Mouse (Mus musculus) hindbrain, embryonic 12.5 days (tissue): ENCODE measurements around the gene Olfr1410. TPM values are rescaled to one million over a fixed set of nuclear protein-coding genes. Genes with fewer than 3 reads are reported as not detected.

Experiments used
- ATAC-seq: fragments of 200-750 bp; cut with Nextera tagmentation; 2 replicates; pipeline ENCODE4 v1.8.0; 2017; ENCODE audit warnings: moderate TSS enrichment; ENCODE audit not compliant: low FRiP score
- H3K27ac ChIP-seq: fragments of 300-500 bp; sonication (generic); 2 replicates; pipeline ENCODE4 v1.5.1; 2016; ENCODE audit warnings: mild to moderate bottlenecking
- H3K27me3 ChIP-seq: fragments of 300-500 bp; sonication (generic); 2 replicates; pipeline ENCODE4 v1.6.1; 2016; ENCODE audit warnings: mild to moderate bottlenecking
- H3K36me3 ChIP-seq: fragments of 300-500 bp; sonication (generic); 2 replicates; pipeline ENCODE4 v1.6.1; 2016; ENCODE audit warnings: mild to moderate bottlenecking
- H3K4me1 ChIP-seq: fragments of 300-500 bp; sonication (generic); 2 replicates; pipeline ENCODE4 v1.6.1; 2016
- H3K4me2 ChIP-seq: fragments of 300-500 bp; sonication (generic); replicated peaks from 2 replicates; pipeline ENCODE4 v1.6.1; 2016; ENCODE audit warnings: mild to moderate bottlenecking
- H3K4me3 ChIP-seq: fragments of 300-500 bp; sonication (generic); 2 replicates; pipeline ENCODE4 v1.5.1; 2016; ENCODE audit warnings: mild to moderate bottlenecking
- H3K9ac ChIP-seq: fragments of 300-500 bp; sonication (generic); 2 replicates; pipeline ENCODE4 v1.6.1; 2016; ENCODE audit warnings: mild to moderate bottlenecking, moderate library complexity
- H3K9me3 ChIP-seq: fragments of 300-500 bp; sonication (generic); replicated peaks from 2 replicates; pipeline ENCODE4 v1.6.1; 2016; ENCODE audit warnings: mild to moderate bottlenecking
- WGBS: fragments of 180-500 bp; shearing (Covaris S2); methylation state at CpG from one replicate; pipeline ENCODE4 v1.1.7; 2016; 5-methylcytosine and 5-hydroxymethylcytosine counted together
- polyA plus RNA-seq: library from polyadenylated mRNA; unstranded; fragments of >200 nt; fragmentation: Nextera tagmentation; extraction: Ambion mirVana; gene quantifications from 2 replicates; pipeline ENCODE4 v1.2.1, GENCODE M21; 2016

The Olfr1410 gene
- polyA plus RNA-seq, 1 experiment from 2014 or later: not detected

DNA sequence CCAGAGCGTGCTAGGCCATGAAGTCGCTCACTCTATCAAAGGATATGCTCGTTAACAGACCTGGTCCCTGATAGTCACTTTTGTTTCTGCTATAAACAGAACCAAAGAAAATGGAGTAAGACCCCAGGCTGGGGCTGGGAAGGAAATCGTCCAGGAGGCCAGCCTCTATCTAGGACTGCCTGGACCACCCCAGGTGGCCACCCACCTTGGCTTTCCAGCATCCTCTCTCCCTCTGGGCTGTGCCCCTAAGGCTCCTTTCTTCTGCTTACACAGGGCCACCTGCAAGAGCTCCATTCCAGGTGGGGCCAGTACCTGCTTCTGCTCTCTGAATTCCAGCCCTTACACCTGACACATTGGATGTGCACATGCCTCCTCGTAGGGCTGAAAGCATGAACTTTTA is 26.6 kb downstream of the Olfr1410 start:
- Histone ChIP-seq H3K9ac (no peak overlapping the region), H3K4me3 (no peak overlapping the region), H3K4me1 (peaks cover 11% of the 10 kb centered on the region), H3K9me3 (no peaks in the 10 kb centered on the region), H3K27me3 (no peaks in the 10 kb centered on the region; the same call in 1 of the 2 replicates), H3K27ac (no peak overlapping the region), H3K4me2 (no peak overlapping the region), H3K36me3 (peaks cover 16% of the 10 kb centered on the region)
- 86% methylated on average over 5 of the region's 5 CpGs for WGBS
- no peak for ATAC-seq

DNA sequence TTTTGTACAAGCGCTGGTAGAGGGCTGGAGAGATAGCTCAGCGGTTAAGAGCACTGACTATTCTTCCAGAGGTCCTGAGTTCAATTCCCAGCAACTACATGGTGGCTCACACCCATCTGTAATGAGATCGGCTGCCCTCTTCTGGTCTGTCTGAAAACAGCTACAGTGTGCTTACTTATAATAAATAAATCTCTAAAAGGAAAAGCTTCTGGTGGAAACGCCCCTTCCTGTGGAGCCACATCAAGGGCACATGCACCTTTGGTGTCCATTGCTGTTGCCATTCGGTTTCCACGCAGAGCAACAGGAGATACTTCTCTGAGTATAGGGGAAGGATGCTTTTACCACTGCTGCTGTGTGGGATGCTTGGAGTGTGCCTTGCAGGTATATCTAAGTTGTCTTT is 27.4 kb downstream of the Olfr1410 start:
- no peak for ATAC-seq
- Histone ChIP-seq H3K4me2 (no peak overlapping the region), H3K27me3 (no peaks in the 10 kb centered on the region; the same call in 1 of the 2 replicates), H3K36me3 (peaks cover 23% of the 10 kb centered on the region), H3K9me3 (no peaks in the 10 kb centered on the region), H3K27ac (no peak overlapping the region), H3K4me3 (no peak overlapping the region), H3K4me1 (peaks cover 11% of the 10 kb centered on the region), H3K9ac (no peak overlapping the region)
- 69% methylated on average over 6 of the region's 6 CpGs for WGBS

DNA sequence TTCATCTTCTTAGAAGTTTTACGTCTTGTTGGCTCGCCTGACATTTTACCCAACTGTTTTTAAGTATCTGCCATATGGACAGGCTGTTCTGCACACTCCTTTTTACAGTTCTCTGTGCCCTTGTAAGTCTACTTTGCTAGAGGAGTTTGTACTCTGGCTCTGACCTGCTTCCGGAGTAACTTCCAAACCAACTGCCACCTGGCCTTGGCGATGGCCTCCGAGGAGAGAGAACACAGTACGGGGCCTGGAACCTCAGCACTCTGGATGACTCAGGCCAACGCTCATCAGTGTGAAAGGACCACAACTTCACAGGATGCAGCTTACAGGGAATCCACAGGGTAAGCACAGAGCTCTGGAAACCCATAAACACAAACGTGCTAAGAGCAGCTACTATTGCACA is 28.1 kb downstream of the Olfr1410 start:
- Histone ChIP-seq H3K36me3 (peaks cover 31% of the 10 kb centered on the region), H3K27ac (no peak overlapping the region), H3K9me3 (no peaks in the 10 kb centered on the region), H3K4me3 (no peak overlapping the region), H3K27me3 (no peaks in the 10 kb centered on the region; the same call in 1 of the 2 replicates), H3K4me2 (no peak overlapping the region), H3K9ac (no peak overlapping the region), H3K4me1 (peaks cover 11% of the 10 kb centered on the region)
- WGBS: 88% methylated on average over 8 of the region's 8 CpGs
- ATAC-seq: no peak

DNA sequence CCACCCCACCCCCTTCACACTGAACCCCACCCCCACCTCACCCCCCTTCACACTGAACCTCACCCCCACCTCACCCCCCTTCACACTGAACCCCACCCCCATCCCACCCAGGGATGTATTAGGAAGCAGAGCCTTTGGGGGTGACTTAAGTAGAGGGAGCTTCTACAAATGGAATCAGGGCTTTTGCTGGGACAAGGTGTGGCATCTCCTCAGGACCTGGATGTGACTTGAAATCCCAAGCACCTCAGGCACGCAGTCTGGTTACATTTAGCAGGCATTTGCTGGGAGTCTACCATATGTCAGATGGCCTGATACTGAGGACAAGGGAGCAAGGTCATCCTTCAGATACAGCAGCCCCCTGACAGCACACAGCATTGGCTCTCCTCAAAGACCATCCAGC is 29.0 kb downstream of the Olfr1410 start:
- no peak for ATAC-seq
- Histone ChIP-seq H3K4me3 (no peak overlapping the region), H3K9me3 (no peaks in the 10 kb centered on the region), H3K27me3 (no peaks in the 10 kb centered on the region; the same call in 1 of the 2 replicates), H3K27ac (peak overlapping the region; percentile 64; the same call in 1 of the 2 replicates), H3K4me1 (peaks cover 11% of the 10 kb centered on the region), H3K9ac (no peak overlapping the region), H3K4me2 (no peak overlapping the region), H3K36me3 (peaks cover 36% of the 10 kb centered on the region)
- 74% methylated on average over 1 of the region's 1 CpGs for WGBS

DNA sequence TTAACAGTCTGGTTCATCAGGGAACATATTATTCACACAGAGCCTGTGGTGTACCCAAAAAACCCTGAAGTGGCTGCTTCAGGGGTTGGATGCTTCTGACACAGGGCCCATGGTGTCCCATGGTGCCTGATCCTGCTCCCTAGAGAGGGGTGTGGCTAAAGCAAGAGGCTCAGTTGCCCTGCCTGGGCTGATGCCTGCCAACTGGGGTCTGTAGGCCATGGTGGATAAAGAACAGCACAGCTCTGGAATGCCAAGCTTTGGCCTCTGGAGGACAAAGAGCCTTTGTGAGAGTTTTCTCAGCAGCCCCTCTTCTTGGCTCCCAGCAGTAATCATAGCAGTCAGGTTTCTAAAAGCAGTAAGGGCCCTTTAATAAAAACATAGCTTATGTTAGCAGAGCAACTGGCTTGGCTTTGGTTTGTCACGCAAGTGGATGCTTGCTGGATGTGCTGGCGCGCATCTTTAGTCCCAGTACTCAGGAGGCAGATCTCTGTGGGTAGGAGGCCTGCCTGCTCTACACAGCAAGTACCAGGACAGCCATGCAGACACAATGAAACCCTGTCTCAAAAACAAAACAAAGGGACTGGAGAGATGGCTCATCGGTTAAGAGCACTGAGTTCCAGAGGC is 29.5 kb downstream of the Olfr1410 start:
- Histone ChIP-seq H3K9me3 (no peaks in the 10 kb centered on the region), H3K27ac (peak overlapping the region; percentile 64), H3K27me3 (no peaks in the 10 kb centered on the region), H3K9ac (no peak overlapping the region), H3K4me3 (no peak overlapping the region), H3K4me1 (peaks cover 15% of the 10 kb centered on the region), H3K36me3 (peaks cover 36% of the 10 kb centered on the region), H3K4me2 (no peak overlapping the region)
- WGBS: 62% methylated on average over 4 of the region's 4 CpGs
- ATAC-seq: peak; percentile 78

DNA sequence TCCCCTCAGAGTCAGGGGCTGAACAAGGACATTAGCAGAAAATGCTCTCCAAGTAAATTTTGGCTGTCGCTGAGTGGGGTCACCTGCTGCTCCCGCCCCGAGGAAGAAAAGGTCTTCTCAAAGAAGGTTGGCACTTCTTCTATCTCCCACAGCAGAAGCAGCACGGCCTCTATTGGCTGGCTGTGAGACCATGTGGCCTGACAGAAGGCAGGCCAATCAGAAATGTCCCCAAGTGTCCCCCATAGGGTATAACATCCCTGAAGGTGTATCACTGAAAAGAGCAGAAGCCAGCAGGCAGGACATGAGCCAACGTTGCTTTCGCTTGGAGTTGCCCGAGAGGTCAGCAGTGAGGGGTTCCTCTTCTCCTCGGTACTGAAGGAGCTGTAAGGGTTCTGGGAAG is 30.4 kb downstream of the Olfr1410 start:
- ATAC-seq: no peak
- no peaks in the 10 kb centered on the region for H3K9me3 ChIP-seq

DNA sequence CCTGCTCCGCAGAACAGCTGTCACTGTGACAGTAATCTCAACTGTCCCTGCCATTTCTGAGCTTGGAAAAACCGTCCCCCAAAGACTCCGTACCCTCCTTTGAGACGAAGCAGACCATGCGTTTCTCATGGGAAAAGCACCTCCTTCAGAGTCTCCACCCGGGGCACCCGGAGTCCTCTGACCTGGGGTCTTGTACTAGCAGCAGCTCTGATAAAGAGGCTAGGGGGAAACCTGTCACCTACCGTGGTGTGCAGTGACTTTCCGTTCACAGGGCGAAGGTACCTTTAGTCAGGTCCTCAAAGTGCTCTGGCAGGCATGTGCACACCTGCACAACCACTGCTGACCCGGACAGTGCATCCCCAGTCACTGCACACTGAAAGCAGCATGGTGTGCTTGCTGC is 31.1 kb downstream of the Olfr1410 start:
- no peak overlapping the region for H3K9ac ChIP-seq
- no peak for ATAC-seq
- no peak overlapping the region for H3K4me2 ChIP-seq
- no peaks in the 10 kb centered on the region for H3K9me3 ChIP-seq
- peaks cover 36% of the 10 kb centered on the region for H3K36me3 ChIP-seq
- WGBS: 94% methylated on average over 11 of the region's 11 CpGs
- H3K4me3 ChIP-seq: no peak overlapping the region
- no peak overlapping the region for H3K27ac ChIP-seq
- H3K27me3 ChIP-seq: no peaks in the 10 kb centered on the region
- H3K4me1 ChIP-seq: peaks cover 26% of the 10 kb centered on the region

More for the DNA sequence above, 30.4 kb downstream of the Olfr1410 start:
- H3K27ac ChIP-seq: 0 out of 2 replicates have a peak overlapping the region, but pooled peaks have one; percentile 4
- H3K36me3 ChIP-seq: peaks cover 36% of the 10 kb centered on the region
- no peaks in the 10 kb centered on the region for H3K27me3 ChIP-seq
- H3K4me3 ChIP-seq: no peak overlapping the region
- WGBS: 84% methylated on average over 8 of the region's 8 CpGs
- peaks cover 24% of the 10 kb centered on the region for H3K4me1 ChIP-seq
- H3K9ac ChIP-seq: no peak overlapping the region
- H3K4me2 ChIP-seq: no peak overlapping the region

DNA sequence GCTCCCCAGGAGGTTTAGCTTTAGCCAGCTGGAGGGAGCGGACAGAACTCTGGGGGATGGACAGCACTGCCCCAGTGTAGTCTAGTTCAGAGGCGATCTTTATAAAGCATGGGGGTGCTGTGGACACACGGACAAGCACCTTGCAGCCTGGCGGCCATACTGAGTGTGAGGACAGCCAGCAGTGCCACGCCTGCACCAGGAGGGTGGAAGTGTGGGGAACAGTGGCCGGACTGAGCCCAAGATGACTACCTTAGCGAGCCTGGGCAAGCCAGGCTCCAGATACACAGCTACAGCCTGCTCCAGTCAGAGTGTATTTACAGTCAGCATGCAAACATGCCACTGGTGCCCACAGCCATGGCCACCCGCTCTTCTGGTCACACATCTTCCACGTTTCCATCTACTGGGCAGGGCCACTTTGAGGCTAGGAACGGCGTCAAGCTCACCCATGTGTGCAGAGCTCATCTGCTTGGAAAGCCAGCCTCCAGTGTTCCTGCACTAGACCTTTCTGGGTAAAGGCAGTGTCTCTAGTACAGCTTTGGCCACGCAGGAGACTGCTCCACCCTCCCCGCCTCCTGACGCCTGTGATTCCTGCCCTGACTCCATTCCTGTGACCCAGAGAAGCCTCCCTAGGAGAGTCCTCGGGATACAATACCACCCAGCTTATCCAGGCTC is 32.1 kb downstream of the Olfr1410 start:
- no peak overlapping the region for H3K4me3 ChIP-seq
- peaks cover 32% of the 10 kb centered on the region for H3K4me1 ChIP-seq
- H3K9me3 ChIP-seq: no peaks in the 10 kb centered on the region
- H3K9ac ChIP-seq: no peak overlapping the region
- no peak for ATAC-seq
- peaks cover 36% of the 10 kb centered on the region for H3K36me3 ChIP-seq
- H3K27ac ChIP-seq: no peak overlapping the region
- 90% methylated on average over 15 of the region's 15 CpGs for WGBS
- no peak overlapping the region for H3K4me2 ChIP-seq
- no peaks in the 10 kb centered on the region for H3K27me3 ChIP-seq

DNA sequence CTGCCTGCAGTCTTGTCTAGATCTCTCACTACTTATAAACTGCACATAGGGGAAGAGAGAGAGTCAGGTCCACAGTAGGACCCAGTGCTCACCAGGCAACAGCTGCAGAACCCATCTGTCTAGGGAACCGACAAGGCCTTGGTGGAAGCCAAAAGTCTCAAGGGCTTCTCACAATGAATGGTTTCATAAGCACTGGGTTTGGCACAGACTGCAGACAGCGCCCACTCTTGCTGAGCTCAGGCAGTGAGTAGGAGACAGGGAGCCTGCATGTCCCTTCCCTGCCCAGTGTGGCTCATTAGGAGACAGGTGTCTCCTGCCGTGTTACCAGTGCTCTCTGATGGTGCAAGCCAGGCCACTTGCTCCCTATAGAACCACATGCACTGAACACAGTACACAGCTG is 32.6 kb downstream of the Olfr1410 start:
- Histone ChIP-seq H3K9ac (no peak overlapping the region), H3K36me3 (peaks cover 36% of the 10 kb centered on the region), H3K9me3 (no peaks in the 10 kb centered on the region), H3K27ac (0 out of 2 replicates have a peak overlapping the region, but pooled peaks have one; percentile 12), H3K4me2 (no peak overlapping the region), H3K4me1 (peaks cover 33% of the 10 kb centered on the region), H3K4me3 (no peak overlapping the region), H3K27me3 (no peaks in the 10 kb centered on the region)
- 96% methylated on average over 3 of the region's 3 CpGs for WGBS
- ATAC-seq: no peak

DNA sequence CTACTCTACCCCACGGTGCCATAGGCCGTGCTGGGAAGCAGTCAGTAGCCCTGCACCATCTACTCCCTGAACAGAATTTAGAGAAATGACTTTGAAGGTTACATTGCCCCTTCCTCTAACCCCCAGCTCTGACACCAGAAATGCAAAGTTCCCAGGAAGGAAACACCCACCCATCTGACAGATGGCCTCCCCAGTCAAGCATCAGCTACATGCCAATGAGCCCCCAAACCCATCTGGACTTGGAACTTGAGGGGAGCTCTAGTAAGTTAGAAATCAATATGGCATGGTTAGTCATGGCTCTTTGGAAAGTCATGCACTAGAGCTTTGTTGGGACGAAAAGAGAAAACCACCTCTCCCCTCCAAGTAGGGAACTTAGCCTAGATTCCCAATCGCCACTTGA is 33.2 kb downstream of the Olfr1410 start:
- no peak overlapping the region for H3K4me2 ChIP-seq
- H3K9ac ChIP-seq: no peak overlapping the region
- peaks cover 36% of the 10 kb centered on the region for H3K36me3 ChIP-seq
- H3K4me3 ChIP-seq: no peak overlapping the region
- H3K27ac ChIP-seq: no peak overlapping the region
- no peaks in the 10 kb centered on the region for H3K27me3 ChIP-seq
- H3K9me3 ChIP-seq: no peaks in the 10 kb centered on the region
- no peak for ATAC-seq
- H3K4me1 ChIP-seq: peaks cover 33% of the 10 kb centered on the region
- 95% methylated on average over 4 of the region's 4 CpGs for WGBS

DNA sequence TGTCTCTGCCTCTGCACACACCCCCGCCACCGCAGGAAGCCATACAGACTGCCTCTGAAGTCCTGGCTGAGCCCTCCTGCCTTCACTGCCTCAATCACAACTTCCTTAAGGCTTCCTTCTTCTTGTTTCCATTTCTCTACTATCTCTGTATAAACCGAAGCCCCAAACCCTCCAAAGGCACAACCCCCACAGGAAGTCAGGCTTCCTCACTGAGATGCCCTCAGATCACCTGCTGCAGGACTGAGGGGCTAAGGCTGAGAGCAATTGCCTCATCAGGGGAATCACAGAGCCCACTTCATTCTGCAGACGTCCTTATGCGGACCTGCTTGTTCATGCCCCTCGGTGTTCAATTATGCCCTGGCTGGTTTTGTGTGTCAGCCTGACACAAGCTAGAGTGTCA is 34.8 kb downstream of the Olfr1410 start:
- Histone ChIP-seq H3K27me3 (no peaks in the 10 kb centered on the region), H3K9ac (peak overlapping the region; percentile 94; the same call in 1 of the 2 replicates), H3K27ac (no peak overlapping the region), H3K4me1 (peaks cover 25% of the 10 kb centered on the region), H3K4me3 (peak overlapping the region; percentile 89; the same call in 1 of the 2 replicates), H3K9me3 (no peaks in the 10 kb centered on the region), H3K36me3 (peaks cover 36% of the 10 kb centered on the region), H3K4me2 (peak overlapping the region; percentile 99)
- 89% methylated on average over 6 of the region's 6 CpGs for WGBS
- ATAC-seq: no peak

DNA sequence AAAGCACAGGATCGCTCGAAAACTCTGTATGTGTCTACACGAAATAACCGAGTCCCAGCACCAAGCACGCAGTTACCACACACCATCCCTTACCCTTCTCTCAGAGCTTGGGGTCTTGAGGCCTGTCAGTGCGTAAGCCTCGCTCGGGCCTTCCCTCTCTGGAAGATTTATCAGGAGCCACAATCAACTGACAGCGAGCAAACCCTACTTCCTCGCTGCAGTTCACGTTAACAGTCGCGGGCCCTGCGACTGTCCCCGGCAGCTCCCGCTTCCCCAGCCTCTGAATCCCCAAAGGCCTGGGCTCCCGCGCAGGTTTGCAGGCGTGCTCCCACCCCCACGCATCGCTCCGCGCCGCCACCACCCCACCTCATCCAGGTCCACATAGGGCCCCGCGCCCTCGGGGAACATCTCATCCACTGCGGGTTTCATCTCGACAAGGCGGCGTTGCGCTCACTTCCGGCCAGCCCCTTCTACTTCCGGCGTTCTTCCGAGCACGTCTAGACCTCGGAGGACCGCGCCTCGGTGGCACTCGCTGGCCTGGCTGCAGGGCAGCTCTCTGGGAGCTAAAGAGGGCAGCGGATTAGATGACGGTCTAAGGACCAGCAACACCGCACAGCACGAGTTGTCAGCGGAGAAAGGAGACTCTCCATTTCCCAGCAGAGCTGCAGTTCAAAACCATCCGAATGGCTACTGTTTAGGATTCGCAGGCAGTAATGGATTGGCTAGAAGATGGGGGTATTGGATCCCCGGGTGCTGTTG is 36.1 kb downstream of the Olfr1410 start, which contains the start of gene Cops9:
Cops9 (minus strand) TSS at position 472 of the 759 bp plus-strand sequence.
- Histone ChIP-seq H3K36me3 (peaks cover 26% of the 10 kb centered on the region), H3K9me3 (no peaks in the 10 kb centered on the region), H3K4me1 (peaks cover 23% of the 10 kb centered on the region), H3K9ac (peak within 1 kb of the TSS; percentile 94), H3K27ac (peak within 1 kb of the TSS; percentile 71), H3K4me2 (peak within 1 kb of the TSS; percentile 99), H3K4me3 (peak within 1 kb of the TSS; percentile 89), H3K27me3 (peaks cover 9% of the 10 kb centered on the region; the same call in 1 of the 2 replicates)
- peak; percentile 93 for ATAC-seq
- 2% methylated on average over 50 of the region's 50 CpGs for WGBS
